Mouse (Mus musculus) embryonic fibroblast, embryonic 13.5 days (primary cell): ENCODE data around the gene Mme.

Source experiments
- CTCF ChIP-seq: IDR thresholded peaks from 2 replicates; pipeline ENCODE4 v1.5.1; 2011; ENCODE audit warnings: mild to moderate bottlenecking, control low read depth, low read length, moderate library complexity, borderline replicate concordance; ENCODE audit not compliant: insufficient read depth
- POLR2A ChIP-seq: IDR thresholded peaks from 2 replicates; pipeline ENCODE4 v1.6.1; 2011; ENCODE audit warnings: low read depth, mild to moderate bottlenecking, control low read depth, low read length, moderate library complexity

DNA sequence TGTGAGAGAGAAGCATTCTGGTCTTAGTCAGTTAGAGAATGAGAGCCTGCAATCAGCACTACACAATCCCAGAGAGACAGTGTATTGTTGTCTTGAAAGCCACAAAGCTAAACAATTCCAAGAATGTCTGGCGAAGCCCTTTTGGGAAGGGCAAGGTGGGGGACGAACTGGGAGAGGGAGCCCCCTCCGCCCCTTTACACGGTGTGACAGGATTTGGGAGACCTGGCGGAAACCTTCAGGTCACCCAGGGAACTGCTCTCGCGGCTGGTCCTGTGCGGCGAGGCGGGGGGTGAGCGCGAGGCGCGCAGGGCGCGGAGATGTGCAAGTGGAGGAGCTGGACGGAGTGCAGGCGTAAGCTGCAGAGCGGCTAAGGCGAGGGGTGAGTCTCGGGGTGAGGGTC lies 53.9 kb downstream of the Mme start:
- TF ChIP-seq POLR2A (no peak), CTCF (no peak)
